Mouse (Mus musculus) megakaryocyte, embryonic 14.5 days (primary cell): Measurements from ENCODE around the gene Gm9045.
"Not testable (repeated sequence)": the region's sequence is repeated elsewhere in the genome, so short reads cannot be mapped to it uniquely, and the experiment has no call there.

ENCODE experiments used
- FLI1 ChIP-seq: IDR thresholded peaks from 2 replicates; pipeline ENCODE4 v1.6.1; 2012; ENCODE audit warnings: low read length, inconsistent platforms, mixed read lengths
- GATA1 ChIP-seq: IDR thresholded peaks from 3 replicates; pipeline ENCODE4 v1.6.1; 2012; ENCODE audit warnings: mixed read lengths, low read length, inconsistent platforms, borderline replicate concordance

DNA sequence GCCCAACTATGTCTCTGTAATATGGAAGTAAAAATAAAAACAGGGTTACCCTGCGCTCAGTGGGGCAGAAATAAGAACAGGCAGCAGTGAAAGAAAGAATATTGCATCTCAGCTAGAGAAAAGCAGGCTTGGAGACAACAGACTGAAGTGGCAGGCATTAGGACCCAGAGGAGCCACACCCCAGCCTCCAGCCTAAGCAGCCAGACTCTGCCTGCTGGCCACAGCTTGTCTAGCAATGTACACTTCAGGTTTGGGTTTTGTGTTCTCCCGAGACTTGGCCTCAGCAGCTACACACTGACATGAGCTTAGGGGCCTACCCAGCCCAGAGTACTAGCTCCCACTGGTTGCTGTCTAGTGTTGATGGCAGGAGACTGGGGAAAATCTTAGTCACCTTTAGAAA, 35.5 kb downstream of the Gm9045 start:
- not testable (repeated sequence) for TF ChIP-seq FLI1, GATA1
